Mouse (Mus musculus) splenic B cell, adult 2 months (primary cell): ENCODE data around the gene Sept9.

Experiments
- DNase-seq: peaks from one replicate; pipeline ENCODE4 v3.0.0-alpha.2; 2011; ENCODE audit warnings: low read depth, low spot score
- H3K27me3 ChIP-seq: 2 replicates; pipeline ENCODE4 v1.6.1; 2012; ENCODE audit warnings: mild to moderate bottlenecking, low read length, moderate library complexity, mixed read lengths; ENCODE audit not compliant: control insufficient read depth, poor library complexity, insufficient read depth, severe bottlenecking
- H3K36me3 ChIP-seq: 2 replicates; pipeline ENCODE4 v1.6.1; 2012; ENCODE audit warnings: mild to moderate bottlenecking, low read length, moderate library complexity, mixed read lengths; ENCODE audit not compliant: control insufficient read depth, poor library complexity, insufficient read depth, severe bottlenecking

Sept9 gene

GRCm38 (mm10) chr11:117240322-117240721 is 40.9 kb downstream of the Sept9 start:
- Histone ChIP-seq H3K36me3 (no peaks in the 10 kb centered on the region), H3K27me3 (no peaks in the 10 kb centered on the region)
- no peak for DNase-seq

- Histone ChIP-seq H3K36me3 (no peaks in the 10 kb centered on the region), H3K27me3 (no peaks in the 10 kb centered on the region)
- DNase-seq = no peak
Measured at GRCm38 (mm10) chr11:117240861-117241738, 41.6 kb downstream of the Sept9 start.

DNA sequence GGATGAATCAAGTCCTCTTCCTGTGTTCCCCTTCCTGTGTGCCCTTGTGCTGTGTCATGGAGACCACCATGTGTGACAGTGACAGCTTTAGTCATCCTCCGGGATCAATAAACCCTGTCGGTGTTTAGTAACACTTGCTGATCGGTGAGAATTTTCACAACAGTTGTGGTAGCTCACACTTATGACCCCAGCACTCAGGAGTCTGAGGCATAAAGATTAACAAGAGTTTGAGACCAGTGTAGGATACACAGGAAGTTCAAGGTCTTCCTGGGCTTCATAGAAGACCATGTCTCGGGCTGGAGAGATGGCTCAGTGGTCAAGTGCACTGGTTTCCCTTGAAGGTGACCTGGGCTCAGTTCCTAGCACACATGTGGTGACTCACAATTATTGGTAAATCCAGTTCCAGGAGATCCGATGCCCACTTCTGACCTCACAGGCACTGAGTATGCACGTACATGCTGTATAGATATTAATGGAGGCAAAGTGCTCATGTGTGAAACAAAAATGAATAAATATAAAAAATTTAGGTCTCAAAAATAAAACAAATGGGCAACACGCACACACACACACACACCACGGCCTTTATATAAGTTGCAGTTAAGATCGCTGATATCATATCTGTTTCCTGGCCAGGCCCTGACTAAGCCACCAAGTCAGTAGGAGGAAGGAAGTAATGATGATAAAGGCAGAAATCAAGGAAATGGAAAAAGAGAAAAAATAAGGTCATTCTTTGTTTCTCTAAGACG is 43.1 kb downstream of the Sept9 start:
- Histone ChIP-seq H3K36me3 (no peaks in the 10 kb centered on the region), H3K27me3 (no peaks in the 10 kb centered on the region)
- DNase-seq = peak; percentile 31

DNA sequence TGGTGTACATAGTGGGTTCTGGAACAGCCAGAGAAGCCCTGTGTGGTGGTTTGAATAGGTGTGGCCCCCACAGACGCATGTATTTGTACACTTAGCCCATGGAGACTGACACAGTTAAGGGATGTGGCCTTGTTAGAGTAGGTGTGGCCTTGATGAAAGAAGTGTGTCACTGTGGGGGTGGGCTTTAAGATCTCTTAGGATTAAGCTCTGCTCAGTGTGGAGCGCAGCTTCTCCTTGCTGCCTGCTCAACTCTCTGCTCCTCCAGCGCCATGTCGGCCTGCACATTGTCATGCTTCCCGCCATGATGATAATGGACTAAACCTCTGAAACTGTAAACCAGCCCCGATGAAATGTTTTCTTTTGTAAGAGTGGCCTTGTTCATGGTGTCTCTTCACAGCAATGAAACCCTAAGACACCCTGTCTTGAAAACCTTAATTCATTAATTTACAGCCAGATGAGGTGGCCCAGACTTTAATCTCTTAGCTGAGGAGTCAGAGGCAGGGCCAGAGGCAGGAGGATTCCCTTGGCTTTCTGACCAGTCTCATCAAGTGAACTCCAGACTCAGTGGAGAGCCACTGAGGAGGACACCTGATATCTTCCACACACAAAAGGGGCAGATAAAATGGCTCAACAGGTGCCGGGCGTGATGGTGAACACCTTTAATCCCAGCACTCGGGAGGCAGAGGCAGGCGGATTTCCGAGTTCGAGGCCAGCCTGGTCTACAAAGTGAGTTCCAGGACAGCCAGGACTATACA is 44.3 kb downstream of the Sept9 start:
- no peak for DNase-seq
- Histone ChIP-seq H3K27me3 (no peaks in the 10 kb centered on the region), H3K36me3 (no peaks in the 10 kb centered on the region)

DNA sequence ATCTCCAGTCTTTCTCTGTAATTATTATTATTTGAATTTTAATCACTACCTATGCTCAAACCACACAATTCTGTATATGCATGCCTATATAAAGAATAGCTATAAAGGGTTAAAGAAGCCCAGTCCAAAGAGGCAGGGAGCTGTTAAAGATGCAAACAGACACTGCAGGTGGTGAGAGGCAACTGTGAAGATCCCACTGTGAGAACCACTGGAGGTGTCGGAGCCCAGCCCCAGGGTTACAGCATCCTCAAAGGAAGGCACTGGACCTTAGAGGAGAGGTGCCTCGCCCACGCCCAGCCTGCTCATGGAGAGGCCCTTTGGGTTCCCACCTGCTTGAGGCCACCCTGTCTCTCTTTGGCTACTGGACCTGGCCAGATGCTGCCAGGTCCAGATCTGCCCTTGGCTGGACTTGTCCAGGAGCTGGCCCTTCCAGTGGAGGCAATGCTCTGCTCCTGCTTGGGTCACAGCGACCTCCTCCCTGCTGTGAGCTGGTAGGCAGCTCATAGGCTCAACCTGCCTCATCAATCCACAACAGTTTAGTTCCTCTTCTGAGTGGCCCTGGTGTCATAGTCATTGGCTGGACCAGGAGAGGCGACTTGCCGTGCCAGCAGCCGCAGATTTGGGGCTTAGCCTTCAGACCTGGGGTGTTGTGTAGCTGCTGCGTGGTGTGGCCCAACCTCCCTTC is 45.7 kb downstream of the Sept9 start:
- no peaks in the 10 kb centered on the region for H3K27me3 ChIP-seq
- no peak for DNase-seq
- no peaks in the 10 kb centered on the region for H3K36me3 ChIP-seq

GRCm38 (mm10) chr11:117245846-117246245 is 46.4 kb downstream of the Sept9 start:
- no peaks in the 10 kb centered on the region for H3K36me3 ChIP-seq
- no peak for DNase-seq

DNA sequence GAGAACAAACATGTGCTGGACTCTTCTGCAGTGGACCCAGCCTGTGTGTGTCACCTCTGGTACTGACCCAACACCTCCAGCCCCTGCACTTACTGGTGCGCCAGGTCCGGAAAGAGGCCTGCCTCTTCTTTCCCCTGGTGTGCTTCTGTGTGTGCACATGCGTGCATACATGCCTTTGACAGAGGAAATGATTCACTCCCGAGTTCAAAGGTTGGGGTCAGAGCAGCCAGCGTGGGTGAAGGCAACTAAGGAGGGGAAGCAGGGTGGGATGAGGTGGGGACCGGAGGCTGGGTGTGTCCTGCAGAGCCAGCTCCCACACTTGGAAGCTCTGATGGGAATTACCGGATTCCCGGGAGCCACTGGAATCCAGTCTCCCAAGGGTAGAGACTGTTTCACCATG is 46.8 kb downstream of the Sept9 start:
- Histone ChIP-seq H3K36me3 (no peaks in the 10 kb centered on the region), H3K27me3 (no peaks in the 10 kb centered on the region)
- no peak for DNase-seq

More at GRCm38 (mm10) chr11:117245846-117246245, 46.4 kb downstream of the Sept9 start:
- no peaks in the 10 kb centered on the region for H3K27me3 ChIP-seq

- H3K36me3 ChIP-seq = no peaks in the 10 kb centered on the region
- no peak for DNase-seq
- no peaks in the 10 kb centered on the region for H3K27me3 ChIP-seq
Measured at GRCm38 (mm10) chr11:117246981-117247431, 47.5 kb downstream of the Sept9 start.

DNA sequence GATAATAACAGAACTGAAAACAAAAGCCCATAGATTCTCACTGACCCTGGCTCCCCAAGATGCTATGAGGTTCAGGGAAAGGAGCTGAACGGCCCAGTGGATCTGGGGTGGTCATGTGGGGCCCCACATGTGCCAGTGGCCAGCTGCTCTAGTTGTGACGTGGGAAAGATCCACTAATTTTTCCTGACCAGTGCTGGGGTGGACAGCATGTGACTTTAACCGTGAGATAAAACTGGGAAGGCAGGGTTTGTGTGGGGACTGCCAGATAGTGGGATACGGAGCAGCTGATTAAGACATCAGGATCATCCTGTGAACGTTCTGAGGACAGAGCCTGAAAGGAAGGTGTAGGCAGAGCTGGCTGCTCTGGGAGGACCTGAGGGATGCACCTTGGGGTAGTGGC is 48.1 kb downstream of the Sept9 start:
- no peaks in the 10 kb centered on the region for H3K36me3 ChIP-seq
- H3K27me3 ChIP-seq = no peaks in the 10 kb centered on the region
- no peak for DNase-seq

DNA sequence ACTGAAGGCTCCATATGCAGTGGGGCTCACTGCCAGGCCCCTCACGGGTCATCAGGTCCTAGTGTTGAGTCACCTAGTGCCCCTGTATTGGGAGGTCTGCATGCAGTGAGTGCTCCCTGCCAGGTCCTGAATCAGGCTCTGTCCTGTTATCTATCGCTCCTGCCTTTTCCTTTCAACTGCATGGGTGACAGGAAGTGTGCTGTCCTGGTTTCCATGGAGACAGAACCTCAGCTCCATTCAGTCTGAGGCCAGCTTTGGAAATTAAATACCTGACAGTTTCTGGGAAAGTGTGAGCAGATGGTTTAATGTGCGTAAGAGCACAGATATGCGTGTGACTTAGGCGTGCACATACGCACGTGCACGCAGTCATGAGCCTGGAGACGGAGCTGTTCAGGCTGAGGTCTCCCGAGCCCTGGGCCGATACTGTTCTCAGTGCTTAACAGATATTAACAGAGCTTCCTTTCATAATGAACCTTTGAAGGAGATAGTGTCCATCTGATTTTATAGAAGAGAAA is 49.3 kb downstream of the Sept9 start:
- no peak for DNase-seq
- Histone ChIP-seq H3K27me3 (no peaks in the 10 kb centered on the region), H3K36me3 (no peaks in the 10 kb centered on the region)

GRCm38 (mm10) chr11:117249282-117249984 is 50.0 kb downstream of the Sept9 start:
- H3K27me3 ChIP-seq = no peaks in the 10 kb centered on the region
- no peaks in the 10 kb centered on the region for H3K36me3 ChIP-seq
- DNase-seq = no peak

- Histone ChIP-seq H3K36me3 (no peaks in the 10 kb centered on the region), H3K27me3 (no peaks in the 10 kb centered on the region)
- DNase-seq = no peak
Measured at GRCm38 (mm10) chr11:117249985-117250928, 50.8 kb downstream of the Sept9 start.

GRCm38 (mm10) chr11:117251755-117252154 is 52.3 kb downstream of the Sept9 start:
- no peak for DNase-seq
- H3K36me3 ChIP-seq = no peaks in the 10 kb centered on the region
- no peaks in the 10 kb centered on the region for H3K27me3 ChIP-seq
